In the genomic region with DNA sequence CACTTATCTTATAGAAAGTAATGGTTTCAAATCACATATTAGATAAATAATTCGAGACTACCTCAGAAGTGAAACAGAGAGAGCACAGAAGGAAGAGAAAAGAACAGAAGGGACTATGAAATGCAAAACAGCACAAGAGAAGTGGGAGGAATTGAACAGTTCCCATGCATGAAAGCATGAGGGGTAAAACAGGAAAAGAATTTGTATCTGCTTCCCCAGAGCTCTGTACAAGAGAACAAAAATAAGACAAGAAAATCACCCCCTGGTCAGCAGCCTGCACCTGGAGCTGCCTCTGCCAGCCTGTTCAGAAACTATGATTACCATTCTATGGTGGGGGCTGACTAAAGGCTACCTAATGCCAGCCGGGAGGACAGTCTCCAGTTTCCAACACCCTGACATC, we compare ENCODE assay signal across 29 mouse cellular contexts. TPM values are rescaled to one million over a fixed set of nuclear protein-coding genes. Genes with fewer than 3 reads are reported as not detected.
DNase-seq lines count a peak whose midpoint lies in the region; ATAC-seq and TF ChIP-seq lines count a peak whose summit lies in the region.
"Had no signal": no experiment of that assay in that cellular context is flagged by ENCODE, and none has a peak within 500 bp of the region (broad histone marks: within the 10 kb centered on the region; RNA-seq: fewer than 3 reads in every experiment).

No protein-coding gene starts in this region.

- no peak for TF ChIP-seq CTCF in cortical plate, adult 2 months (IDR thresholded peaks at IDR 0.05; ENCODE audit: extremely low read depth, insufficient read depth, low read length)

- TF ChIP-seq POLR2A in cortical plate, adult 2 months (IDR thresholded peaks at IDR 0.05; ENCODE audit: extremely low read depth, insufficient read depth, low read length), result no peak

- no peak overlapping the region for H3K4me3 ChIP-seq in cortical plate, adult 2 months (ENCODE audit: insufficient read depth, low read length)
- H3K4me3 ChIP-seq: embryonic facial prominence, embryonic 10.5 days; embryonic facial prominence, embryonic 13.5 days; erythroblast, embryonic 14.5 days; forebrain, embryonic 12.5 days; heart, embryonic 12.5 days; heart, embryonic 15.5 days; hindbrain, embryonic 10.5 days; hindbrain, embryonic 13.5 days; intestine, embryonic 15.5 days had no signal

- H3K4me1 ChIP-seq in cortical plate, adult 2 months (ENCODE audit: control insufficient read depth, insufficient read depth, low read length), result peaks cover 13% of the 10 kb centered on the region

- H3K27ac ChIP-seq in cortical plate, adult 2 months (ENCODE audit: insufficient read depth, low read length), result 0 out of 2 replicates have a peak overlapping the region, but pooled peaks have one; percentile 29
- H3K27ac ChIP-seq: embryonic facial prominence, embryonic 10.5 days; embryonic facial prominence, embryonic 13.5 days; forebrain, embryonic 12.5 days; heart, embryonic 15.5 days; hindbrain, embryonic 10.5 days; hindbrain, embryonic 13.5 days; intestine, embryonic 15.5 days had no signal

- DNase-seq in frontal cortex, adult 2 months (ENCODE audit: extremely low spot score in 1 of 2, low spot score in 1 of 2), result no peak
- peak; percentile 48 to 53 for DNase-seq in spleen, postnatal 36 days (ENCODE audit: low spot score in 2 of 2)
- no peak for DNase-seq in spleen, postnatal 10 days (ENCODE audit: low spot score in 2 of 2)
- no peak for DNase-seq in gastrocnemius, postnatal 10 days
- DNase-seq in kidney, postnatal 4 days, result no peak
- DNase-seq: adrenal gland, adult 8-10 months; adrenal gland, postnatal 25 days; cerebellum, adult 2 months; cerebellum, adult 9-11 months; cerebellum, postnatal 25 days; embryo, embryonic 11 days; gastrocnemius, postnatal 14 days; heart, postnatal 10 days; heart, postnatal 36 days had no signal

- ATAC-seq in frontal cortex, adult (ENCODE audit: low TSS enrichment), result peak; percentile 71
- ATAC-seq: activated CD4-positive, CD25-positive, alpha-beta regulatory T cell, adult 4 months; CD4-positive, CD25-positive, alpha-beta regulatory T cell, adult 4 months; forebrain, embryonic 16.5 days; hindbrain, embryonic 16.5 days; intestine, embryonic 15.5 days had no signal

RNA-seq across cellular contexts. Expression of a gene that starts 5.8 kb away (rescaled TPM):
- 35.4 and 36.8 TPM in 2 replicates for polyA plus RNA-seq in frontal cortex, adult 2 months (2012; rRNA removed)
- 29.4 and 33.2 TPM in 2 replicates for polyA plus RNA-seq in cortical plate, adult 2 months (2012; rRNA removed)
- 10 to 100 TPM; 34.1 to 46.1 TPM for total RNA-seq in gastrocnemius, postnatal 10 days (2021)

RNA-seq across cellular contexts. Expression of a gene that starts 23.2 kb away (rescaled TPM):
- 2.4 TPM in 2 replicates for polyA plus RNA-seq in frontal cortex, adult 2 months (2012; rRNA removed)
- polyA plus RNA-seq in cortical plate, adult 2 months (2012; rRNA removed), result 2.0 and 2.3 TPM in 2 replicates
- under 1 TPM; 0.73 to 0.88 TPM for total RNA-seq in gastrocnemius, postnatal 10 days (2021)
- polyA plus RNA-seq: activated CD4-positive, CD25-positive, alpha-beta regulatory T cell, adult 4 months; CD4-positive, CD25-positive, alpha-beta regulatory T cell, adult 4 months; erythroblast, embryonic 14.5 days had no signal

RNA-seq across cellular contexts. Expression of a gene that starts 28.0 kb away (rescaled TPM):
- polyA plus RNA-seq in frontal cortex, adult 2 months (2012; rRNA removed), result 14.3 and 15.4 TPM in 2 replicates
- polyA plus RNA-seq in cortical plate, adult 2 months (2012; rRNA removed), result 14.2 and 14.6 TPM in 2 replicates
- 1 to 10 TPM; 5.3 to 7.0 TPM for total RNA-seq in gastrocnemius, postnatal 10 days (2021)

Comparison
In these comparisons a context has a peak if more than half of its experiments do, and no peak if none do; other contexts are left out.
1. DNase-seq: peak in spleen, postnatal 36 days (2 of 2); none in frontal cortex, adult 2 months (0 of 2), spleen, postnatal 10 days (0 of 2), gastrocnemius, postnatal 10 days (single experiment) and kidney, postnatal 4 days (0 of 2).